ENCODE assay signal across 8 mouse cellular contexts in genomic region chr2:27886608-27887460, GRCm38 (mm10). TPM values are rescaled to one million over a fixed set of nuclear protein-coding genes. Genes with fewer than 3 reads are reported as not detected.
DNase-seq lines count a peak whose midpoint lies in the region; ATAC-seq and TF ChIP-seq lines count a peak whose summit lies in the region.

No protein-coding gene starts in this region.

- POLR2A ChIA-PET in Patski (lab: Charles Lee) = interaction anchor here (1.0 to 1.9 kb wide), 3 partner anchors 59 to 115 kb away, joined by 3 to 5 read pairs (median 3); no protein-coding TSS in a partner anchor

- peak overlapping the region; percentile 47 for H3K27ac ChIP-seq in forebrain, embryonic 11.5 days (ENCODE audit: low read depth, low read length)
- peak overlapping the region; percentile 95 for H3K27ac ChIP-seq in limb, embryonic 12.5 days
- H3K27ac ChIP-seq in midbrain, embryonic 12.5 days (replicated peaks) = peak overlapping the region; percentile 72; the same call in 1 of the 2 replicates

- ATAC-seq in Patski = peak; percentile 32
- ATAC-seq in forebrain, embryonic 11.5 days (replicated peaks; ENCODE audit: low FRiP score) = peak; percentile 24
- peak; percentile 7 for ATAC-seq in limb, embryonic 12.5 days (ENCODE audit: insufficient number of reproducible peaks, insufficient read depth, low FRiP score, low TSS enrichment, low read depth)
- ATAC-seq in midbrain, embryonic 12.5 days (ENCODE audit: low FRiP score, low read depth) = peak; percentile 24

- DNase-seq in 3T3-L1 (ENCODE audit: low read depth, low spot score) = peak; percentile 78
- DNase-seq in Patski (ENCODE audit: low read depth, low spot score) = no peak
- peak; percentile 78 for DNase-seq in forebrain, embryonic 11.5 days (ENCODE audit: low spot score)
- peak; percentile 68 for DNase-seq in heart, postnatal 4 days
- DNase-seq in thymus, postnatal 0 days (ENCODE audit: low spot score) = peak; percentile 16
- no peak for DNase-seq in MN1 (ENCODE audit: low spot score)

- CTCF ChIA-PET in Patski (lab: Charles Lee) = interaction anchor here (0.6 to 3.7 kb wide), 14 partner anchors 13 to 117 kb away, joined by 3 to 20 read pairs (median 4); no protein-coding TSS in a partner anchor

- under 1% methylated on average over 65 of the region's 67 CpGs for WGBS in forebrain, embryonic 11.5 days
- WGBS in limb, embryonic 12.5 days = under 1% methylated on average over 67 of the region's 67 CpGs
- WGBS in midbrain, embryonic 12.5 days = 0% methylated on average over 67 of the region's 67 CpGs

- H3K4me3 ChIP-seq in forebrain, embryonic 11.5 days (ENCODE audit: low read depth, low read length) = peak overlapping the region; percentile 58
- peak overlapping the region; percentile 87 for H3K4me3 ChIP-seq in limb, embryonic 12.5 days (replicated peaks)
- H3K4me3 ChIP-seq in midbrain, embryonic 12.5 days = peak overlapping the region; percentile 64

- H3K4me2 ChIP-seq in forebrain, embryonic 11.5 days (ENCODE audit: low read depth, low read length, severe bottlenecking) = peak overlapping the region; percentile 61
- H3K4me2 ChIP-seq in limb, embryonic 12.5 days = peak overlapping the region; percentile 90
- peak overlapping the region; percentile 95 for H3K4me2 ChIP-seq in midbrain, embryonic 12.5 days (replicated peaks)

- TF ChIP-seq CTCF in Patski (IDR thresholded peaks at IDR 0.05) = no peak

- H3K36me3 ChIP-seq in forebrain, embryonic 11.5 days (ENCODE audit: control insufficient read depth, insufficient read depth, low read length) = no peaks in the 10 kb centered on the region
- 0 out of 2 replicates have a peak, but pooled peaks cover 5% of the 10 kb centered on the region for H3K36me3 ChIP-seq in limb, embryonic 12.5 days
- no peaks in the 10 kb centered on the region for H3K36me3 ChIP-seq in midbrain, embryonic 12.5 days

- H3K9ac ChIP-seq in forebrain, embryonic 11.5 days (ENCODE audit: low read length) = peak overlapping the region; percentile 70
- H3K9ac ChIP-seq in limb, embryonic 12.5 days (replicated peaks) = peak overlapping the region; percentile 91
- peak overlapping the region; percentile 71 for H3K9ac ChIP-seq in midbrain, embryonic 12.5 days (replicated peaks)

- H3K27me3 ChIP-seq in Patski = no peaks in the 10 kb centered on the region
- H3K27me3 ChIP-seq in forebrain, embryonic 11.5 days (ENCODE audit: control insufficient read depth, insufficient read depth, low read length) = peaks cover 3% of the 10 kb centered on the region
- H3K27me3 ChIP-seq in limb, embryonic 12.5 days = no peaks in the 10 kb centered on the region
- H3K27me3 ChIP-seq in midbrain, embryonic 12.5 days = peaks cover 54% of the 10 kb centered on the region

- H3K9me3 ChIP-seq in forebrain, embryonic 11.5 days (ENCODE audit: control insufficient read depth, low read length) = no peaks in the 10 kb centered on the region
- H3K9me3 ChIP-seq in limb, embryonic 12.5 days = no peaks in the 10 kb centered on the region
- H3K9me3 ChIP-seq in midbrain, embryonic 12.5 days = no peaks in the 10 kb centered on the region

- in situ Hi-C loops in Patski (cut with MboI; ENCODE audit: low pct_unique_long_range_greater_than_20kb) = loop anchor here (5.0 kb wide), 1 partner anchor 115 kb away; no protein-coding TSS in a partner anchor

- peaks cover 11% of the 10 kb centered on the region; the same call in 1 of the 2 replicates for H3K4me1 ChIP-seq in forebrain, embryonic 11.5 days (replicated peaks; ENCODE audit: control insufficient read depth, insufficient read depth, low read length)
- peaks cover 60% of the 10 kb centered on the region for H3K4me1 ChIP-seq in limb, embryonic 12.5 days (replicated peaks)
- H3K4me1 ChIP-seq in midbrain, embryonic 12.5 days = peaks cover 38% of the 10 kb centered on the region

RNA-seq across cellular contexts. Expression of gene Col5a1, which starts 0.6 kb away (rescaled TPM):
- 39.0 TPM for polyA plus RNA-seq in Patski (2021)
- 20.9 and 23.7 TPM in 2 replicates for polyA plus RNA-seq in forebrain, embryonic 11.5 days (2014; fragmentation: Nextera tagmentation; extraction: Ambion mirVana)
- total RNA-seq in heart, postnatal 4 days (2021) = 100 to 1,000 TPM; 167 to 185 TPM
- 59.1 and 65.0 TPM in 2 replicates for polyA plus RNA-seq in limb, embryonic 12.5 days (2016; fragmentation: Nextera tagmentation; extraction: Ambion mirVana)
- polyA plus RNA-seq in midbrain, embryonic 12.5 days (2016; fragmentation: Nextera tagmentation; extraction: Ambion mirVana) = 25.3 and 35.8 TPM in 2 replicates
- 10.5 and 12.2 TPM in 2 replicates for polyA plus RNA-seq in thymus, postnatal 0 days (2015; fragmentation: Nextera tagmentation; extraction: Ambion mirVana)

Comparison
In these comparisons a context has a peak if more than half of its experiments do, and no peak if none do; other contexts are left out.
1. DNase-seq: peak in 3T3-L1 (single experiment), forebrain, embryonic 11.5 days (single experiment), heart, postnatal 4 days (single experiment) and thymus, postnatal 0 days (single experiment); none in Patski (single experiment) and MN1 (single experiment).
2. Peak in every context shown above with its lines, with median percentiles within 50 percentile points of each other: ATAC-seq, H3K27ac ChIP-seq, H3K4me2 ChIP-seq, H3K4me3 ChIP-seq and H3K9ac ChIP-seq.